Mouse (Mus musculus) liver, postnatal 0 days (tissue): ENCODE results near the gene 1190002N15Rik.

ENCODE experiments used
- CTCF ChIP-seq: sonication (generic); IDR thresholded peaks from 2 replicates; pipeline ENCODE4 v1.5.1; 2016; ENCODE audit warnings: antibody characterized with exemption, low read depth
- EP300 ChIP-seq: IDR thresholded peaks from 2 replicates; pipeline ENCODE4 v1.6.1; 2016; ENCODE audit warnings: antibody characterized with exemption, low read depth, mild to moderate bottlenecking

DNA sequence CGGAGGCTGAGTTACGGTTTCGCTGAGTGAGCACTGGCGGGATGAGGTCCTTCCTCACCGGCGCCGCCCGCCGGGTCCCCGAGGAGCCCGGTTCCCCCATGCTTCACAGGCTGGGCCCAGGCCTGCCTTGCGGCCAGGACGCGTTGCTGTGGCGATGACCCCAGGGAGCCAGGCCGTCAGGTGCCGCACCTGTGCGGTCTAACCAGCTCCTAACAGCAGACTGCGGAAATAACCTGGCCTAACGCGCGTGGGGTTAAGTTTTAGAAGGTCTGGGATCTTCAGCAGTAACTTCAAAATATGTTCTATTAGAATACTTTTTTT is 902 bp upstream of the 1190002N15Rik start:
- TF ChIP-seq CTCF (no peak), EP300 (no peak)
